Mouse (Mus musculus): Measurements from ENCODE around the gene Itgad. TPM values are rescaled to one million over a fixed set of nuclear protein-coding genes. Genes with fewer than 3 reads are reported as not detected.

Itgad gene
- not detected in 2 replicates for polyA plus RNA-seq (2011; ENCODE audit: insufficient read depth, insufficient read length, low read depth, missing spikeins)

GRCm38 (mm10) chr7:128154076-128154475 is at the start of gene Itgad:
Itgad (plus strand) TSS chr7:128154376.
- H3K36me3 ChIP-seq (ENCODE audit: control insufficient read depth, insufficient read depth, low read length, poor library complexity, severe bottlenecking) = no peaks in the 10 kb centered on the region
- H3K27ac ChIP-seq (ENCODE audit: insufficient read depth, low read length) = no peak within 1 kb of the TSS
- H3K4me1 ChIP-seq (ENCODE audit: control insufficient read depth, insufficient read depth, low read length) = no peaks in the 10 kb centered on the region
- no peak within 1 kb of the TSS for H3K9ac ChIP-seq (ENCODE audit: low read depth, poor library complexity, severe bottlenecking)
- no peak for TF ChIP-seq CTCF (IDR thresholded peaks at IDR 0.05; ENCODE audit: low read depth, low read length)
- TF ChIP-seq EP300 (IDR thresholded peaks at IDR 0.05; ENCODE audit: insufficient read depth, low read depth, low read length) = no peak
- no peak for TF ChIP-seq POLR2A (IDR thresholded peaks at IDR 0.05; ENCODE audit: insufficient read depth, low read length)
- no peaks in the 10 kb centered on the region for H3K27me3 ChIP-seq (ENCODE audit: control insufficient read depth, insufficient read depth, low read length, poor library complexity, severe bottlenecking)
- H3K4me3 ChIP-seq (ENCODE audit: low read depth, low read length) = no peak within 1 kb of the TSS
- H3K9me3 ChIP-seq (replicated peaks; ENCODE audit: control insufficient read depth, insufficient read depth, low read length, poor library complexity, severe bottlenecking) = no peaks in the 10 kb centered on the region

- Histone ChIP-seq H3K9ac (ENCODE audit: low read depth, poor library complexity, severe bottlenecking) (no peak overlapping the region), H3K9me3 (replicated peaks; ENCODE audit: control insufficient read depth, insufficient read depth, low read length, poor library complexity, severe bottlenecking) (no peaks in the 10 kb centered on the region), H3K27me3 (ENCODE audit: control insufficient read depth, insufficient read depth, low read length, poor library complexity, severe bottlenecking) (no peaks in the 10 kb centered on the region), H3K36me3 (ENCODE audit: control insufficient read depth, insufficient read depth, low read length, poor library complexity, severe bottlenecking) (no peaks in the 10 kb centered on the region), H3K4me3 (ENCODE audit: low read depth, low read length) (no peak overlapping the region), H3K4me1 (ENCODE audit: control insufficient read depth, insufficient read depth, low read length) (no peaks in the 10 kb centered on the region), H3K27ac (ENCODE audit: insufficient read depth, low read length) (no peak overlapping the region)
- no peak for TF ChIP-seq EP300 (IDR thresholded peaks at IDR 0.05; ENCODE audit: insufficient read depth, low read depth, low read length)
- no peak for TF ChIP-seq CTCF (IDR thresholded peaks at IDR 0.05; ENCODE audit: low read depth, low read length)
- TF ChIP-seq POLR2A (IDR thresholded peaks at IDR 0.05; ENCODE audit: insufficient read depth, low read length) = no peak
Measured at GRCm38 (mm10) chr7:128105246-128105645, 48.9 kb upstream of the Itgad start.

- no peaks in the 10 kb centered on the region for H3K9me3 ChIP-seq (replicated peaks; ENCODE audit: control insufficient read depth, insufficient read depth, low read length, poor library complexity, severe bottlenecking)
- no peaks in the 10 kb centered on the region for H3K27me3 ChIP-seq (ENCODE audit: control insufficient read depth, insufficient read depth, low read length, poor library complexity, severe bottlenecking)
- no peak overlapping the region for H3K27ac ChIP-seq (ENCODE audit: insufficient read depth, low read length)
- no peaks in the 10 kb centered on the region for H3K4me1 ChIP-seq (ENCODE audit: control insufficient read depth, insufficient read depth, low read length)
- no peaks in the 10 kb centered on the region for H3K36me3 ChIP-seq (ENCODE audit: control insufficient read depth, insufficient read depth, low read length, poor library complexity, severe bottlenecking)
- no peak overlapping the region for H3K4me3 ChIP-seq (ENCODE audit: low read depth, low read length)
- TF ChIP-seq EP300 (IDR thresholded peaks at IDR 0.05; ENCODE audit: insufficient read depth, low read depth, low read length) (no peak), POLR2A (IDR thresholded peaks at IDR 0.05; ENCODE audit: insufficient read depth, low read length) (no peak), CTCF (IDR thresholded peaks at IDR 0.05; ENCODE audit: low read depth, low read length) (no peak)
- H3K9ac ChIP-seq (ENCODE audit: low read depth, poor library complexity, severe bottlenecking) = no peak overlapping the region
Measured at GRCm38 (mm10) chr7:128107462-128107861, 46.7 kb upstream of the Itgad start.

- no peak for TF ChIP-seq EP300 (IDR thresholded peaks at IDR 0.05; ENCODE audit: insufficient read depth, low read depth, low read length)
- no peak for TF ChIP-seq POLR2A (IDR thresholded peaks at IDR 0.05; ENCODE audit: insufficient read depth, low read length)
- no peak for TF ChIP-seq CTCF (IDR thresholded peaks at IDR 0.05; ENCODE audit: low read depth, low read length)
- H3K9ac ChIP-seq (ENCODE audit: low read depth, poor library complexity, severe bottlenecking) = no peak overlapping the region
- H3K27me3 ChIP-seq (ENCODE audit: control insufficient read depth, insufficient read depth, low read length, poor library complexity, severe bottlenecking) = no peaks in the 10 kb centered on the region
- H3K27ac ChIP-seq (ENCODE audit: insufficient read depth, low read length) = no peak overlapping the region
- H3K36me3 ChIP-seq (ENCODE audit: control insufficient read depth, insufficient read depth, low read length, poor library complexity, severe bottlenecking) = no peaks in the 10 kb centered on the region
- no peak overlapping the region for H3K4me3 ChIP-seq (ENCODE audit: low read depth, low read length)
- H3K9me3 ChIP-seq (replicated peaks; ENCODE audit: control insufficient read depth, insufficient read depth, low read length, poor library complexity, severe bottlenecking) = no peaks in the 10 kb centered on the region
- no peaks in the 10 kb centered on the region for H3K4me1 ChIP-seq (ENCODE audit: control insufficient read depth, insufficient read depth, low read length)
Measured at GRCm38 (mm10) chr7:128110314-128110713, 43.9 kb upstream of the Itgad start.

GRCm38 (mm10) chr7:128112131-128112530 is 42.0 kb upstream of the Itgad start:
- Histone ChIP-seq H3K9me3 (replicated peaks; ENCODE audit: control insufficient read depth, insufficient read depth, low read length, poor library complexity, severe bottlenecking) (no peaks in the 10 kb centered on the region), H3K9ac (ENCODE audit: low read depth, poor library complexity, severe bottlenecking) (no peak overlapping the region), H3K4me3 (ENCODE audit: low read depth, low read length) (no peak overlapping the region), H3K27me3 (ENCODE audit: control insufficient read depth, insufficient read depth, low read length, poor library complexity, severe bottlenecking) (no peaks in the 10 kb centered on the region), H3K27ac (ENCODE audit: insufficient read depth, low read length) (no peak overlapping the region), H3K36me3 (ENCODE audit: control insufficient read depth, insufficient read depth, low read length, poor library complexity, severe bottlenecking) (no peaks in the 10 kb centered on the region), H3K4me1 (ENCODE audit: control insufficient read depth, insufficient read depth, low read length) (no peaks in the 10 kb centered on the region)
- no peak for TF ChIP-seq POLR2A (IDR thresholded peaks at IDR 0.05; ENCODE audit: insufficient read depth, low read length)
- no peak for TF ChIP-seq CTCF (IDR thresholded peaks at IDR 0.05; ENCODE audit: low read depth, low read length)

GRCm38 (mm10) chr7:128114371-128115105 is 39.6 kb upstream of the Itgad start:
- TF ChIP-seq EP300 (IDR thresholded peaks at IDR 0.05; ENCODE audit: insufficient read depth, low read depth, low read length) (no peak), CTCF (IDR thresholded peaks at IDR 0.05; ENCODE audit: low read depth, low read length) (no peak)
- H3K9ac ChIP-seq (ENCODE audit: low read depth, poor library complexity, severe bottlenecking) = no peak overlapping the region
- no peak overlapping the region for H3K4me3 ChIP-seq (ENCODE audit: low read depth, low read length)
- no peaks in the 10 kb centered on the region for H3K27me3 ChIP-seq (ENCODE audit: control insufficient read depth, insufficient read depth, low read length, poor library complexity, severe bottlenecking)
- H3K36me3 ChIP-seq (ENCODE audit: control insufficient read depth, insufficient read depth, low read length, poor library complexity, severe bottlenecking) = no peaks in the 10 kb centered on the region
- H3K27ac ChIP-seq (ENCODE audit: insufficient read depth, low read length) = no peak overlapping the region
- no peaks in the 10 kb centered on the region for H3K4me1 ChIP-seq (ENCODE audit: control insufficient read depth, insufficient read depth, low read length)
- no peaks in the 10 kb centered on the region for H3K9me3 ChIP-seq (replicated peaks; ENCODE audit: control insufficient read depth, insufficient read depth, low read length, poor library complexity, severe bottlenecking)
